In the genomic region with DNA sequence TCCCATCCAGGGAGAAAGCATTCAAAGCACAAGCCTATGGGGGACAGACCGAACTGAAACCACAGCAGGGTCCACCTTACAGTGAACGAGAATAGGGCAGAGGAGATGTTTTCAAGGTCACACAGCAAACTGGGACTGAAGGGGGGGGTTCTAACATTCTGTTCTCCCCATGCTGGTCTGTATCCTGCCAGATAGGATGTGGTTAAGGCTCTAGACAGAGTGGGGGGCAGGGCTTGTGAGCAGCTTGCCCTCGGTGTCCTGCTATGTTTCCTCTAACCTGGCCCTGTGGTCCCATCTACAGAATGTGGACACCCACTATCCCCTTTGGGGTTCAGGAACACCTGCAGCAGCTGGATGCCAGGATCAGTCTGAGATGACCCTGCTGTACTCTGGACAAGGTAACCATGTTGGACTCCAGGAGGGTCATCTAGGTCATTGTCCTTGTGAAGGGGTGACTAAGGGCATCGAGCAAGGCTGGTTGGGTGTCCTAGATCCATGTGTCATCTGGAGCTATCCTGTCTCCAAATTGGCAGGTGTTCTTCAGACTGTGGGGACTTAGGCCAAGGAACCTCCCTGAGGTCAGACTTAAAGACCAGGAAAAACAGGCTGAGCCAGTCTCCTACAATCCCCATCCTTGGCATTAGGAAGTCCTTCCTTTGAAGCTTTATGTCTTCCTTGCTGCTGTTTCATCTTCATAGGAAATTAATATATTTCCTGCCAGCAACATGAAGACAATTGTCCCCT, we compare ENCODE assay signal across 17 mouse cellular contexts. TPM values are rescaled to one million over a fixed set of nuclear protein-coding genes. Genes with fewer than 3 reads are reported as not detected.
A peak's percentile ranks its signal among the peaks of the same experiment; 100 is the strongest.
DNase-seq lines count a peak whose midpoint lies in the region; ATAC-seq lines count a peak whose summit lies in the region.
"Had no signal": no experiment of that assay in that cellular context is flagged by ENCODE, and none has a peak within 500 bp of the region (broad histone marks: within the 10 kb centered on the region; RNA-seq: fewer than 3 reads in every experiment).

No protein-coding gene starts in this region.

- H3K27ac ChIP-seq in liver, embryonic 13.5 days = no peak overlapping the region
- H3K27ac ChIP-seq in liver, embryonic 11.5 days (ENCODE audit: low read depth, low read length) = no peak overlapping the region
- H3K27ac ChIP-seq: limb, embryonic 15.5 days; neural tube, embryonic 13.5 days had no signal

- peak; percentile 29; the same call in 1 of the 2 replicates for ATAC-seq in liver, embryonic 13.5 days (ENCODE audit: low read depth)
- no peak for ATAC-seq in liver, embryonic 11.5 days (replicated peaks; ENCODE audit: low FRiP score)
- peak; percentile 91 for ATAC-seq in activated CD4-positive, CD25-positive, alpha-beta regulatory T cell, adult 4 months
- peak; percentile 95 for ATAC-seq in inflammation-experienced regulatory T-cells, adult 6 months

- H3K4me1 ChIP-seq in liver, embryonic 13.5 days (replicated peaks) = peaks cover 7% of the 10 kb centered on the region
- H3K4me1 ChIP-seq in liver, embryonic 11.5 days (replicated peaks; ENCODE audit: control insufficient read depth, insufficient read depth, low read length) = no peaks in the 10 kb centered on the region
- H3K4me1 ChIP-seq: neural tube, embryonic 13.5 days had no signal

- H3K36me3 ChIP-seq in liver, embryonic 13.5 days = no peaks in the 10 kb centered on the region
- H3K36me3 ChIP-seq in liver, embryonic 11.5 days (ENCODE audit: control insufficient read depth, insufficient read depth, low read length) = no peaks in the 10 kb centered on the region

- H3K4me3 ChIP-seq in liver, embryonic 13.5 days (replicated peaks) = no peak overlapping the region
- no peak overlapping the region for H3K4me3 ChIP-seq in liver, embryonic 11.5 days (ENCODE audit: low read depth, low read length)
- H3K4me3 ChIP-seq: limb, embryonic 15.5 days; neural tube, embryonic 13.5 days had no signal

- intact Hi-C loops in gastrocnemius, postnatal 14 days (cut with DNase I; ENCODE audit: low total_unique reads) = loop anchor here (5.0 kb wide), 2 partner anchors 108 to 243 kb away; no protein-coding TSS in a partner anchor

- H3K9ac ChIP-seq in liver, embryonic 13.5 days = no peak overlapping the region
- no peak overlapping the region for H3K9ac ChIP-seq in liver, embryonic 11.5 days (ENCODE audit: low read depth, low read length)
- H3K9ac ChIP-seq: limb, embryonic 15.5 days; neural tube, embryonic 13.5 days had no signal

- no peaks in the 10 kb centered on the region for H3K9me3 ChIP-seq in liver, embryonic 13.5 days (replicated peaks)
- H3K9me3 ChIP-seq in liver, embryonic 11.5 days (ENCODE audit: control insufficient read depth, low read length) = no peaks in the 10 kb centered on the region
- H3K9me3 ChIP-seq: G1E; limb, embryonic 15.5 days; neural tube, embryonic 13.5 days had no signal

- WGBS in liver, embryonic 13.5 days (ENCODE audit: insufficient replicate concordance) = 18% methylated on average over 4 of the region's 4 CpGs
- WGBS in liver, embryonic 11.5 days = 45% methylated on average over 4 of the region's 4 CpGs

- no peak overlapping the region for H3K4me2 ChIP-seq in liver, embryonic 13.5 days
- H3K4me2 ChIP-seq in liver, embryonic 11.5 days = no peak overlapping the region
- H3K4me2 ChIP-seq: limb, embryonic 15.5 days; neural tube, embryonic 13.5 days had no signal

- no peaks in the 10 kb centered on the region for H3K27me3 ChIP-seq in liver, embryonic 13.5 days
- H3K27me3 ChIP-seq in liver, embryonic 11.5 days (replicated peaks; ENCODE audit: control insufficient read depth, insufficient read depth, low read length) = no peaks in the 10 kb centered on the region
- H3K27me3 ChIP-seq: limb, embryonic 15.5 days; neural tube, embryonic 13.5 days had no signal

- DNase-seq in liver, embryonic 13.5 days = no peak
- DNase-seq in liver, embryonic 11.5 days (ENCODE audit: low spot score) = no peak
- peak; percentile 26 for DNase-seq in CD4-positive helper T cell, adult 2 months (ENCODE audit: low read depth, low spot score)
- no peak for DNase-seq in yolk sac, embryonic 10.5 days (ENCODE audit: low spot score)
- no peak for DNase-seq in lung, postnatal 10 days
- DNase-seq in gastrocnemius, postnatal 14 days = no peak
- DNase-seq: adrenal gland, adult 8-10 months; cerebellum, adult 11-12 months; gastrocnemius, postnatal 25 days; kidney, postnatal 4 days; right cerebral cortex, postnatal 25 days had no signal

RNA-seq across cellular contexts. Expression of a gene that starts 17.8 kb away (rescaled TPM):
- 3.0 and 3.5 TPM in 2 replicates for polyA plus RNA-seq in liver, embryonic 13.5 days (2015; fragmentation: Nextera tagmentation; extraction: Ambion mirVana)
- polyA plus RNA-seq in liver, embryonic 11.5 days (2014; fragmentation: Nextera tagmentation; extraction: Ambion mirVana) = 8.7 and 9.6 TPM in 2 replicates
- polyA plus RNA-seq in activated CD4-positive, CD25-positive, alpha-beta regulatory T cell, adult 4 months (2017; shearing (Covaris generic)) = 1 to 10 TPM; 3.0 to 3.1 TPM
- 1 to 10 TPM; 4.1 to 5.1 (median 4.6) TPM for polyA plus RNA-seq in inflammation-experienced regulatory T-cells, adult 6 months (2017; shearing (Covaris generic))
- total RNA-seq in gastrocnemius, postnatal 14 days (2021) = 10 to 100 TPM; 25.9 to 26.0 TPM

RNA-seq across cellular contexts. Expression of a gene that starts 20.1 kb away (rescaled TPM):
- polyA plus RNA-seq in liver, embryonic 13.5 days (2015; fragmentation: Nextera tagmentation; extraction: Ambion mirVana) = 12.8 and 14.1 TPM in 2 replicates
- polyA plus RNA-seq in liver, embryonic 11.5 days (2014; fragmentation: Nextera tagmentation; extraction: Ambion mirVana) = 25.6 and 27.4 TPM in 2 replicates
- 1 to 10 TPM; 7.0 to 7.8 TPM for polyA plus RNA-seq in activated CD4-positive, CD25-positive, alpha-beta regulatory T cell, adult 4 months (2017; shearing (Covaris generic))
- 10 to 100 TPM in 1 of 3 experiments, 1 to 10 TPM in 2; 5.7 to 10.2 (median 7.8) TPM for polyA plus RNA-seq in inflammation-experienced regulatory T-cells, adult 6 months (2017; shearing (Covaris generic))
- total RNA-seq in gastrocnemius, postnatal 14 days (2021) = 10 to 100 TPM; 26.2 to 28.4 TPM

RNA-seq across cellular contexts. Expression of a gene that starts 45.2 kb away (rescaled TPM):
- 0.02 and 0.05 TPM in 2 replicates for polyA plus RNA-seq in liver, embryonic 13.5 days (2015; fragmentation: Nextera tagmentation; extraction: Ambion mirVana)
- polyA plus RNA-seq in liver, embryonic 11.5 days (2014; fragmentation: Nextera tagmentation; extraction: Ambion mirVana) = 0.05 and 0.14 TPM in 2 replicates
- polyA plus RNA-seq in activated CD4-positive, CD25-positive, alpha-beta regulatory T cell, adult 4 months (2017; shearing (Covaris generic)) = 1 to 10 TPM; 1.3 to 4.3 TPM
- 1 to 10 TPM in 2 of 3 experiments, under 1 TPM in 1; 0.86 to 1.8 (median 1.3) TPM for polyA plus RNA-seq in inflammation-experienced regulatory T-cells, adult 6 months (2017; shearing (Covaris generic))
- total RNA-seq in gastrocnemius, postnatal 14 days (2021) = under 1 TPM; 0.14 to 0.22 TPM
- polyA plus RNA-seq: C2C12, G1E had no signal
